Comparison of ENCODE assay signal across 8 mouse cellular contexts in the genomic region with DNA sequence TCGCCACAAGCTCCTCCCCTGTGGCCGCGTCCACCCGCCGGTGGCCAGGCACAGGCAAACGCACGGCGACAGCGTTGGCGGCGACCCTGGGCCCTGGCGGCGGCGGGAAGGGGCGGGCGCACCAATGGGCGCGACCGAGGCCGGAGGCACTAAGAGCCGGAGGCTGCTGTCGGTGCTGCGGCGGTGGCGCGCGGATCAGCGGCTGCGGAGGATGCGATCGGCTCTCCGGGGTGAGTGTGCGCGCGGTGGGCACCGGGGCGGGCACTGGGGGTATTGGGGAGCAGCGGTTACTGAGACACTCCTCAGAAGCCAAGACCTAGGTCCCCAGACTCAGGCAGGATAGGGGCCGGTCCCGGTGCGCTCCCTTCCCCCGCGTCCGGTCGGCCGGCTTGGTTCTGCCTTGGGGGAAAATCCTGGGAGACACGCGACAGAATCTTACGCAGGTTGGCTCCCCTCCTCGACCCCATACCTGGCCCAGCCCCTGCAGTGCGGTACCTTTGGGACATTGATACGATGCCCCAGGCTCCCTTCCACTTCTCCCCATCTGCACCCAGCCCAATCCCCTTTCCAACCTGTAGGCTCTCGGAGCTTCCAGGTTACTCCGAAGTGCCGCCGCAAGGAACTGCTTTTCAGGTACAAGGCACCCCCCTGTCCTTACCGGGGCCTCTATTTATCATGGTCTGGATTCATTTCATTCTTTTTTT. TPM values are rescaled to one million over a fixed set of nuclear protein-coding genes. Genes with fewer than 3 reads are reported as not detected.
A peak's percentile ranks its signal among the peaks of the same experiment; 100 is the strongest.
DNase-seq lines count a peak whose midpoint lies in the region; ATAC-seq and TF ChIP-seq lines count a peak whose summit lies in the region.

A gene (plus strand): TSS at position 115 of the 704 bp plus-strand sequence.

- no peaks in the 10 kb centered on the region for H3K9me3 ChIP-seq in heart, embryonic 12.5 days (replicated peaks)
- no peaks in the 10 kb centered on the region for H3K9me3 ChIP-seq in stomach, postnatal 0 days (ENCODE audit: control insufficient read depth, low read length)

- under 1% methylated on average over 57 of the region's 57 CpGs for WGBS in heart, embryonic 12.5 days
- under 1% methylated on average over 42 of the region's 57 CpGs for WGBS in stomach, postnatal 0 days

- no peak for TF ChIP-seq CTCF in stomach, postnatal 0 days (IDR thresholded peaks at IDR 0.05; ENCODE audit: low read depth)

- no peak within 1 kb of the TSS for H3K27ac ChIP-seq in heart, embryonic 12.5 days (ENCODE audit: poor library complexity, severe bottlenecking)
- H3K27ac ChIP-seq in stomach, postnatal 0 days (replicated peaks): no peak within 1 kb of the TSS

- H3K36me3 ChIP-seq in heart, embryonic 12.5 days: no peaks in the 10 kb centered on the region
- no peaks in the 10 kb centered on the region for H3K36me3 ChIP-seq in stomach, postnatal 0 days (ENCODE audit: control insufficient read depth, insufficient read depth, low read length)

- peak; percentile 51; the same call in 1 of the 2 replicates for ATAC-seq in heart, embryonic 12.5 days (ENCODE audit: insufficient number of reproducible peaks, low FRiP score)
- 0 out of 2 replicates have a peak, but pooled peaks have one; percentile 51 for ATAC-seq in stomach, postnatal 0 days (ENCODE audit: low FRiP score, low TSS enrichment)

- no peaks in the 10 kb centered on the region; the same call in 1 of the 2 replicates for H3K4me1 ChIP-seq in heart, embryonic 12.5 days (replicated peaks)
- no peaks in the 10 kb centered on the region for H3K4me1 ChIP-seq in stomach, postnatal 0 days (replicated peaks; ENCODE audit: control insufficient read depth, insufficient read depth)

- peak within 1 kb of the TSS; percentile 63 for H3K9ac ChIP-seq in heart, embryonic 12.5 days
- H3K9ac ChIP-seq in stomach, postnatal 0 days (ENCODE audit: low read length): peak within 1 kb of the TSS; percentile 35

- H3K4me3 ChIP-seq in heart, embryonic 12.5 days: peak within 1 kb of the TSS; percentile 64
- H3K4me3 ChIP-seq in stomach, postnatal 0 days (ENCODE audit: low read depth, low read length): peak within 1 kb of the TSS; percentile 49

- DNase-seq in adrenal gland, adult (ENCODE audit: inconsistent age in 2 of 2, low spot score in 1 of 2): peak; percentile 65 to 80
- DNase-seq in adrenal gland, postnatal 4 days (ENCODE audit: low spot score in 2 of 2): no peak
- DNase-seq in CD4-positive helper T cell, adult 2 months (ENCODE audit: low read depth, low spot score): peak; percentile 25
- peak; percentile 72 to 75 for DNase-seq in cerebellum, postnatal 10 days
- DNase-seq in kidney, postnatal 36 days: peak; percentile 9 to 62
- DNase-seq in lung, postnatal 10 days: peak; percentile 13
- peak; percentile 26 for DNase-seq in stomach, postnatal 0 days (ENCODE audit: low spot score)

- no peak for TF ChIP-seq EP300 in stomach, postnatal 0 days (optimal IDR thresholded peaks at IDR 0.05)

- H3K4me2 ChIP-seq in heart, embryonic 12.5 days: peak within 1 kb of the TSS; percentile 96
- H3K4me2 ChIP-seq in stomach, postnatal 0 days (replicated peaks; ENCODE audit: low read depth): peak within 1 kb of the TSS; percentile 82

- peaks cover 49% of the 10 kb centered on the region for H3K27me3 ChIP-seq in heart, embryonic 12.5 days (replicated peaks)
- peaks cover 9% of the 10 kb centered on the region for H3K27me3 ChIP-seq in stomach, postnatal 0 days (ENCODE audit: control insufficient read depth, insufficient read depth, low read length)

RNA-seq across cellular contexts. Expression of the gene that starts here (rescaled TPM):
- 10 to 100 TPM in 1 of 2 experiments, 1 to 10 TPM in 1; 8.6 to 11.7 TPM for total RNA-seq in adrenal gland, postnatal 4 days (2021)
- 0.26 and 0.45 TPM in 2 replicates for polyA plus RNA-seq in heart, embryonic 12.5 days (2016; fragmentation: Nextera tagmentation; extraction: Ambion mirVana)
- 0.81 and 0.83 TPM in 2 replicates for polyA plus RNA-seq in stomach, postnatal 0 days (2015; fragmentation: Nextera tagmentation; extraction: Ambion mirVana)

Comparison
In these comparisons a context has a peak if more than half of its experiments do, and no peak if none do; other contexts are left out.
1. DNase-seq: peak in adrenal gland, adult (2 of 2), CD4-positive helper T cell, adult 2 months (single experiment), cerebellum, postnatal 10 days (2 of 2), kidney, postnatal 36 days (2 of 2) and lung, postnatal 10 days (single experiment); none in adrenal gland, postnatal 4 days (0 of 2).
2. Peak in ATAC-seq, H3K4me3 ChIP-seq, H3K9ac ChIP-seq and H3K4me2 ChIP-seq in heart, embryonic 12.5 days; RNA of the gene not detected or under 1 TPM.
3. Peak in DNase-seq, ATAC-seq, H3K4me3 ChIP-seq, H3K9ac ChIP-seq and H3K4me2 ChIP-seq in stomach, postnatal 0 days; RNA of the gene not detected or under 1 TPM.